Mouse (Mus musculus): Measurements from ENCODE around the gene Mast4.

The Mast4 gene

DNA sequence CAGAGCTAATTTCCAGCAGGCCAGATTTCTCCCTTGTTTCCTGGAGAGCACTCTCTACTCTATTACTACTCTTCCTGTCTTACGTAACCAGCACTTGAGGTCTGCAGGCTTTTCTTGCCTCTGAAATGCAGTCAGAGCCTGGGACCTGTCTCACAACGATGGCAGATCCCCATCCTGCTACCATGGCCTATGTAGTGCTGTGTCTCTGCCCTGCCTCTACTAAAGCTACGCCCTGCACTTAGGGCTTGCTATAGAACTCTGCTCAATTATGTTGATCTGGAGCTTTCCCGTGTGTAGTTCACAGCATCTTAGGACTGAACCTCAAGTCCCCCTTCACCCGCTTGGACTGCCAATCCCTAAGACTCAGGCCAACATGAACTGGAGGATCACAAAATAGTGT, 150.7 kb downstream of the Mast4 start:
- DNase-seq, result no peak

- no peak for DNase-seq
Measured at GRCm38 (mm10) chr13:103181836-103182235, 152.5 kb downstream of the Mast4 start.

- no peak for DNase-seq
Measured at GRCm38 (mm10) chr13:103176871-103177270, 157.4 kb downstream of the Mast4 start.

- DNase-seq, result no peak
Measured at GRCm38 (mm10) chr13:103174431-103174830, 159.9 kb downstream of the Mast4 start.

DNA sequence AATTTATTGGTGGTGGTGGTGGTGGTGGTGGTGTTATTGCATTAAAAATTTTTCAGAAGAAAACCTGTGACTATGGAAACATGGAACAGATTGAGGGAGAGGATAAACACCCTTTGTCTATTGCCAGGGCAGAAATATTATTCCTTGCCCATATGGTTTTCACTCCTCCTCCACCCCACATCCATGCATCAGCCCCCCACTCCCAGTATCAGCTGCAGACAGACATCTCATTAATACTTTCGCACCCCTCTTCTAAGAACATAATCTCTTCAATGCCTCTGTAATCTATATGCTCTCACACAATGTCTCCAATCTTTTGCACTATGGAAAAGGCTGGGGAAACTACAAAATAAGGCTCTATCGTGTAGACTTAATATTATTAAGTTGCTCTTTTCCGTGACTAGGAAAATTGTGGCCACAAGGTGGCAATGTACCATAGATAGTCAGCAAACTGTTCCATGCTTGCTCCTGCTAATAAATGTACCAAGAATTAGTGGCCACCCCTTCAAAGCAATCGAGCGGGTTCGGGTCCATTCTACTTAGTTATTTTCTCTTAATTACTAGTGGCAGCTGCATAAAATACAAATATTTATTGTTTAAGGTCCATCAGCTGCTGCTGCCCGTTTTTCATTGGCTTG, 160.6 kb downstream of the Mast4 start:
- DNase-seq, result peak; percentile 22 to 45

DNA sequence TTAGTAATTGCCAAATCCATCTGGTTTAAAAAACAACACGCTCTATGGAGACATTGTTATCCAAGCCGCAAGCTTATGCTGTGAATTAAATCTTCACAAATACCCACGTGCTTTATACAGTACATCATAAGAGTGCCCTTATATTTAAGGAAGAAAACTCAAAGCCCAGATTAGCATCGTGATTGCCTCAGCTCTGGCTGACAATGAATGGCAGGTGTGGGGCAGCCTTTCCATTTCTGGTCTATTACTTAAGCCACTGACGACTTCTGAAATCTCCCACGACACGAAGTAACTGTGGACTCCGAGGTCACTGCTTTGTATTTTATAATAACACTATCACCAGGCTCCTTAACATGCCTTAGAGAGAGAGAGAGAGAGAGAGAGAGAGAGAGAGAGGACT, 182.4 kb downstream of the Mast4 start:
- DNase-seq, result no peak

GRCm38 (mm10) chr13:103151171-103151570, 183.1 kb downstream of the Mast4 start:
- no peak for DNase-seq

DNA sequence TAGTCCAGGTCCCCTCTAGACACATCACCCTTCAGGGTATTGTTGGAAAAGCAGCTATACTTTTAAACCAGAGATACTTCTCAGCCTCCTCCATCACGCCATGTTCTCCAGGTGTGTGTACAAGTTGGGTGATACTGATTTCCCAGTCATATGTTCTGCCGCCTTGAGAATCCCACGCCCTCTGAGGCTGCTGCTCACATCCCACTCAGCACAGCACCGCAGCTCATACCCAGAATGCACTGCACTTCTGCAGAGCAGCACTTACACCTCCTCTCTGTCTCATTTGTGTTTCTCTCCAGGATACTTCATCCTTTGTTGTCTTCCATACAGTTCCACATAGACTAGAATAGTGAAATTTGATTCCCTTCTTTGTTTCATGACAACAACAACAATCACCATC, 183.6 kb downstream of the Mast4 start:
- no peak for DNase-seq

- no peak for DNase-seq
Measured at GRCm38 (mm10) chr13:103149415-103149814, 184.9 kb downstream of the Mast4 start.

- no peak for DNase-seq
Measured at GRCm38 (mm10) chr13:103144343-103144742, 190.0 kb downstream of the Mast4 start.

GRCm38 (mm10) chr13:103141304-103141703, 193.0 kb downstream of the Mast4 start:
- no peak for DNase-seq

GRCm38 (mm10) chr13:103140051-103140450, 194.2 kb downstream of the Mast4 start:
- DNase-seq, result no peak

GRCm38 (mm10) chr13:103138298-103138697, 196.0 kb downstream of the Mast4 start:
- DNase-seq, result no peak

GRCm38 (mm10) chr13:103135224-103135883, 198.9 kb downstream of the Mast4 start:
- no peak for DNase-seq

DNA sequence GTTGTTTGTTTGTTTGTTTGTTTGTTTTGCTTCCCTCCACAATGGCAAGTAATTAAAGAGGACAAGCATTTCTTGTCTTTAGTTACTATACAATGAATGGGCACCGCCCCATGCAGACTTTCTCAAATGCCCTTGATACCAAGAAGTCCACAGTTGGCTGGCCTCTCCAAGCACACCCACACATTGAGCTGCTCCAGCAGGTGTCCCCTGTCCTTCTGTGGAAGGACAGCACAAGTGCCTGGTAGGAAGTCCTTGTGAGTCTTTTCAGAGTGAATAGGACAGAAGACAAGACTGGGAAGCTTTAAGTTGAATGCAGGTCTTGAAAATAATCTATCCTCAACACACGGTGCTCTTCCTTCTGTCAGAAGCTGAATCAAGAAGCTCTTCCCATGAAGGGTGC, 202.5 kb downstream of the Mast4 start:
- no peak for DNase-seq

DNA sequence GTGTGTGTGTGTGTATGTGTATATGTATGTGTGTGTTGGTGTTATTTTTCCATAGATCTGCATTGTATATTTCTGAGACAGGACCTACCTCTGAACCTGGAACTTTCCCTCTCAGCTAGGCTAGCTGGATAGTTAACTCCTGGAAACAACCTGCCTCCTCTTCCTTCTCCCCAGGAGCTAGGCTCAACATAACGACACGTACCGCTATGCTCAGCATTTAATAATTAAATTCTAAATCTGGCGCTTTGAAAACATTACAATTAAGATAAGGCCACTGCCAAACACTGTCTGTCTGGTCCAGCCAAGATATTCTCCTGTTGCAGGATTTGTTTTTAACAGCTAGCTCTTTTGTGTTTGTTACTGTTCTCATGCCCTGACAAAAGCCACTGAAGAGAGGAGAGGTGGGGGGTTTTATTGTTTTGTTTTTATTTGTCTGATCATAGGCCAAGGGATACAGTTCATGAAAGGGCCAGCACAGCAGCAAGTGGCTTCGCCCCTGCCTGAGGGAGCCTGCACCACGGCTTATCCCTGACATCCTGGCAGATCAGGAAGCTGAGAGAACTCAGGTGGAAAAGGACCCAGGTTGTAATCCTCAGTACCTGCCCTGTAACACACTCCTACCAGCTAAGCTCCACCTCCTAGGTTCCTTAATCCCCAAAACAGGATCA, 205.0 kb downstream of the Mast4 start:
- no peak for DNase-seq

DNA sequence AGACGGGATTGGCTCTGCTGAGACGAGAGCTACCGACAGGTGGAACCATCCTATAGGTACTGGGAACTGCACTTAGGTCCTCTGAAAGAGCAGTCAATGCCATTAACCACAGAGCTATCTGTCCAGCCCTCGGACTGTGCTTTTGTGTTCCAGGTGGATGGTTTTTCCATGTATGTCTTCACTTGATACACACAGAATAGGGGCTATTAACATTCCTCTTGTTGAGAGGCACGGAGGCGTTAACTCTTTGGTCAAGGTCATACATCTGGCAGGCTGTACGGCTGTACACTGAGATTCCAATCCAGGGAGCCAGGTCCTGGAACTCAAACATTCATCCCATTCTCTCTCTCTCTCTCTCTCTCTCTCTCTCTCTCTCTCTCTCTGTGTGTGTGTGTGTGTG, 205.6 kb downstream of the Mast4 start:
- DNase-seq, result no peak

GRCm38 (mm10) chr13:103127594-103127993, 206.7 kb downstream of the Mast4 start:
- DNase-seq, result no peak

GRCm38 (mm10) chr13:103123716-103124115, 210.6 kb downstream of the Mast4 start:
- no peak for DNase-seq

- no peak for DNase-seq
Measured at GRCm38 (mm10) chr13:103121796-103122792, 212.2 kb downstream of the Mast4 start.

- no peak for DNase-seq
Measured at GRCm38 (mm10) chr13:103120669-103121131, 213.6 kb downstream of the Mast4 start.

- no peak for DNase-seq
Measured at GRCm38 (mm10) chr13:103119728-103120127, 214.6 kb downstream of the Mast4 start.

DNA sequence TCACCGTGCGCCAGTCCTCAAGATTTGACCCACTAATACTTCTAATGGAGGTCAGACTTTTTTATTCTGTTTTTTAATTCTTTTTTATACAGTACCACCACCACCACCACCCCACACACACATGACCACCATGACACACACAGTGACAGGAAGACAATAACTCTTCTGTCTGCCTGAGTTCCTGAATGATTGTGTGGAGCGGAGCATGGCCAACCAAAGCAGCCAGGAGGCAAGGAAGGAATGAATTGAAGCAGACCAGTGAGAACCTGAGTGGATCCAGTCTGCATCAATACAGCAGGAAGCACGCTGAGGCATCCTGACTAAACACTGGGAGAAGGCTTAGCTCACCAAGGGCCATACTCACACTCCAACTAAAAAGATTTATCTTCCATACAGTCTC, 219.2 kb downstream of the Mast4 start:
- DNase-seq, result no peak
